In the genomic region with DNA sequence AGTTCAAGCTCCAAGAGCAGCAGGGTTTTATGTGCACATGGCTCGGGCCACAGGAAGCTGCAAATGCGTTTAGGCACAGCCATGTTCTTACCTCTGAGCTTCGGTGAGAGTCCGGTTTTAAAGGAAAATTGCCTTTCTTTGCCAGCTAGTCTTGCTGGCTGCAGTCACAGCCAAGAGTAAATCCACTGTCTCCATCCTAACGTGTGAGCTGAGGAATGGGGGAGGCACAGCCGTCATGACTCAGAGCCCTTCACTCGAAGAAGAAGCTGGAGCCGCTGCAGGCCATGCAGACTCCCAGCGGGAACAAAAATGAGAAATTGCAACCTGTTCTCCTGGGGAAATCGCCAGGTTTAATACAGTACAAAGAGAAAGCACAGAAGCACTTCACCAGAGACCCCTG, we compare ENCODE assay signal across 13 mouse cellular contexts.
DNase-seq lines count a peak whose midpoint lies in the region; ATAC-seq and TF ChIP-seq lines count a peak whose summit lies in the region.
"Had no signal": no experiment of that assay in that cellular context is flagged by ENCODE, and none has a peak within 500 bp of the region (broad histone marks: within the 10 kb centered on the region; RNA-seq: fewer than 3 reads in every experiment).

No protein-coding gene starts in this region.

- no peak overlapping the region for H3K9ac ChIP-seq in forebrain, embryonic 15.5 days (replicated peaks)
- H3K9ac ChIP-seq in lung, embryonic 14.5 days, result no peak overlapping the region
- no peak overlapping the region for H3K9ac ChIP-seq in hindbrain, postnatal 0 days (replicated peaks; ENCODE audit: low read length)
- H3K9ac ChIP-seq in neural tube, embryonic 15.5 days (replicated peaks), result no peak overlapping the region

- H3K4me3 ChIP-seq in forebrain, embryonic 10.5 days, result no peak overlapping the region
- H3K4me3 ChIP-seq in forebrain, embryonic 15.5 days, result no peak overlapping the region
- H3K4me3 ChIP-seq in lung, embryonic 14.5 days (ENCODE audit: low read depth, low read length), result no peak overlapping the region
- no peak overlapping the region for H3K4me3 ChIP-seq in hindbrain, postnatal 0 days (ENCODE audit: low read length)
- no peak overlapping the region for H3K4me3 ChIP-seq in neural tube, embryonic 15.5 days (replicated peaks)
- H3K4me3 ChIP-seq: gastrocnemius, adult 2 months had no signal

- 0 out of 2 replicates have a peak overlapping the region, but pooled peaks have one; percentile 60 for H3K27ac ChIP-seq in forebrain, embryonic 10.5 days
- no peak overlapping the region for H3K27ac ChIP-seq in forebrain, embryonic 15.5 days (replicated peaks)
- H3K27ac ChIP-seq in lung, embryonic 14.5 days (ENCODE audit: low read depth), result no peak overlapping the region
- no peak overlapping the region for H3K27ac ChIP-seq in hindbrain, postnatal 0 days
- peak overlapping the region; percentile 4; the same call in 1 of the 2 replicates for H3K27ac ChIP-seq in neural tube, embryonic 15.5 days (replicated peaks)
- H3K27ac ChIP-seq: gastrocnemius, adult 2 months; macrophage had no signal

- 81% methylated on average over 10 of the region's 10 CpGs for WGBS in forebrain, embryonic 10.5 days
- 58% methylated on average over 10 of the region's 10 CpGs for WGBS in forebrain, embryonic 15.5 days
- 35% methylated on average over 10 of the region's 10 CpGs for WGBS in lung, embryonic 14.5 days
- WGBS in hindbrain, postnatal 0 days, result 37% methylated on average over 10 of the region's 10 CpGs
- WGBS in neural tube, embryonic 15.5 days, result 59% methylated on average over 10 of the region's 10 CpGs

- DNase-seq in forebrain, embryonic 10.5 days (ENCODE audit: extremely low spot score, low spot score), result no peak
- peak; percentile 24 for DNase-seq in lung, embryonic 14.5 days
- DNase-seq in lung, postnatal 14 days, result no peak
- DNase-seq in hindbrain, postnatal 0 days (ENCODE audit: low spot score), result peak; percentile 57
- no peak for DNase-seq in spleen, adult 12 weeks (ENCODE audit: low spot score)
- no peak for DNase-seq in gastrocnemius, postnatal 14 days
- DNase-seq: gastrocnemius, adult 2 months; kidney, adult 9 months; liver had no signal

- no peak; the same call in 1 of the 2 replicates for ATAC-seq in forebrain, embryonic 15.5 days (replicated peaks)
- no peak for ATAC-seq in lung, embryonic 14.5 days (ENCODE audit: insufficient read depth)
- ATAC-seq in hindbrain, postnatal 0 days, result no peak
- no peak for ATAC-seq in neural tube, embryonic 15.5 days (ENCODE audit: low FRiP score)

- H3K4me1 ChIP-seq in forebrain, embryonic 10.5 days, result peaks cover 38% of the 10 kb centered on the region
- peaks cover 7% of the 10 kb centered on the region; the same call in 1 of the 2 replicates for H3K4me1 ChIP-seq in forebrain, embryonic 15.5 days
- H3K4me1 ChIP-seq in lung, embryonic 14.5 days (ENCODE audit: insufficient read depth), result no peaks in the 10 kb centered on the region
- H3K4me1 ChIP-seq in hindbrain, postnatal 0 days (ENCODE audit: insufficient read depth, low read length), result no peaks in the 10 kb centered on the region
- peaks cover 40% of the 10 kb centered on the region for H3K4me1 ChIP-seq in neural tube, embryonic 15.5 days

- no peaks in the 10 kb centered on the region for H3K9me3 ChIP-seq in forebrain, embryonic 10.5 days
- H3K9me3 ChIP-seq in forebrain, embryonic 15.5 days, result no peaks in the 10 kb centered on the region
- no peaks in the 10 kb centered on the region for H3K9me3 ChIP-seq in lung, embryonic 14.5 days (ENCODE audit: low read depth, low read length)
- no peaks in the 10 kb centered on the region for H3K9me3 ChIP-seq in hindbrain, postnatal 0 days (ENCODE audit: low read length)
- no peaks in the 10 kb centered on the region for H3K9me3 ChIP-seq in neural tube, embryonic 15.5 days (replicated peaks)

- TF ChIP-seq CTCF in lung, embryonic 14.5 days (IDR thresholded peaks at IDR 0.05; ENCODE audit: low read depth), result no peak
- no peak for TF ChIP-seq CTCF in hindbrain, postnatal 0 days (IDR thresholded peaks at IDR 0.05; ENCODE audit: low read depth)

- no peaks in the 10 kb centered on the region for H3K36me3 ChIP-seq in forebrain, embryonic 10.5 days (replicated peaks)
- no peaks in the 10 kb centered on the region for H3K36me3 ChIP-seq in forebrain, embryonic 15.5 days
- H3K36me3 ChIP-seq in lung, embryonic 14.5 days (ENCODE audit: insufficient read depth), result no peaks in the 10 kb centered on the region
- no peaks in the 10 kb centered on the region for H3K36me3 ChIP-seq in hindbrain, postnatal 0 days (ENCODE audit: insufficient read depth, low read length)
- H3K36me3 ChIP-seq in neural tube, embryonic 15.5 days, result no peaks in the 10 kb centered on the region
- H3K36me3 ChIP-seq: G1E had no signal

- intact Hi-C loops in gastrocnemius, postnatal 14 days (cut with DNase I; ENCODE audit: low total_unique reads), result no loop called here

- no peak overlapping the region for H3K4me2 ChIP-seq in forebrain, embryonic 15.5 days (replicated peaks)
- H3K4me2 ChIP-seq in lung, embryonic 14.5 days, result no peak overlapping the region
- no peak overlapping the region for H3K4me2 ChIP-seq in hindbrain, postnatal 0 days (ENCODE audit: low read depth, low read length)
- no peak overlapping the region for H3K4me2 ChIP-seq in neural tube, embryonic 15.5 days

- H3K27me3 ChIP-seq in forebrain, embryonic 10.5 days (ENCODE audit: poor library complexity, severe bottlenecking), result peaks cover 11% of the 10 kb centered on the region; the same call in 1 of the 2 replicates
- no peaks in the 10 kb centered on the region for H3K27me3 ChIP-seq in forebrain, embryonic 15.5 days
- no peaks in the 10 kb centered on the region for H3K27me3 ChIP-seq in lung, embryonic 14.5 days (ENCODE audit: insufficient read depth, low read length)
- H3K27me3 ChIP-seq in hindbrain, postnatal 0 days (ENCODE audit: insufficient read depth, low read length), result no peaks in the 10 kb centered on the region
- H3K27me3 ChIP-seq in neural tube, embryonic 15.5 days (replicated peaks), result no peaks in the 10 kb centered on the region

Comparison
In these comparisons a context has a peak if more than half of its experiments do, and no peak if none do; other contexts are left out.
1. DNase-seq: peak in lung, embryonic 14.5 days (single experiment) and hindbrain, postnatal 0 days (single experiment); none in forebrain, embryonic 10.5 days (single experiment), lung, postnatal 14 days (single experiment), spleen, adult 12 weeks (single experiment) and gastrocnemius, postnatal 14 days (single experiment).
2. H3K27ac ChIP-seq: peak in forebrain, embryonic 10.5 days (single experiment) and neural tube, embryonic 15.5 days (single experiment); none in forebrain, embryonic 15.5 days (single experiment), lung, embryonic 14.5 days (single experiment) and hindbrain, postnatal 0 days (single experiment).